Mouse (Mus musculus): ENCODE measurements around the gene Edn1. TPM values are rescaled to one million over a fixed set of nuclear protein-coding genes. Genes with fewer than 3 reads are reported as not detected.

Gene Edn1
- total RNA-seq, 4 experiments from 2014 or later, result 0.41 to 1.8 (median 1.3) TPM

DNA sequence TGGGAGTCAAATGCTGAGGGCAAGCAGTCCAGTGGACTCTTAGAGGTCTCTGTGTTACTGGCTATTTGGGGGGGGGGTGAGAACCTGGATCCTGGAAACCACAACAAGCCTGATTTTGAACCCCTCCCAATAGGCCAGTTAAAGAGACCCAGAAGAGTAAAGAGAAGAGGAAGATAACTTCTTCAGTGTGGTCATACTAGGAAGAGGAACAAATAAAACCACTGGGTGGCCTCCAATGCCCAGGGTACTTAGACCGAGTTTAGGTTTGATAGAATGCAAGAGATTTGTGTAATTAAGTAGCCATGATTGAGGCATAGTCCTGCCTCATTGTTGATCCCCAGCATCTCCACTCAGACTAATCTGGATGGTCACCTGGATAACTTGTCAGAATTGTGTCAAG is 14.4 kb downstream of the Edn1 start:
- DNase-seq (ENCODE audit: low spot score in 2 of 2), result no peak

DNA sequence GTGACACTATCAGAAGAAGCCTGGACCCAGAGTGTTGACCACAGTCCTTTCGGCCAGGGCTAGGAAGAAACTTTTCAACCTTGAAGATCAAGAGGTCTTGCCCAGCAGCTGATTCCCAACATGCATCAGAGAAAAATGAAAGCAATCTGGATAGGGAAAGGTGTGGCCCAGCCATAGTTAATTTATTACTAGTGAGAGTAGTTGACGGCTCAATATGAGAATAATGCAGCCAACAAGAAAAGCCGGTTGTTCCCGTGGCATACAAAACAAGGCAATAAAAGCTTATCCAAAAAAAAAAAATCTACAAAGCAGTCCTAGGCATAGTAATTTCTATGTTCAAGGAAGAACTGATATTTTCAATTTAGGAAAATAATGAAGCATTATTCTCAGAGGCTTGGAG is 16.5 kb downstream of the Edn1 start:
- no peak for DNase-seq (ENCODE audit: low spot score in 2 of 2)

DNA sequence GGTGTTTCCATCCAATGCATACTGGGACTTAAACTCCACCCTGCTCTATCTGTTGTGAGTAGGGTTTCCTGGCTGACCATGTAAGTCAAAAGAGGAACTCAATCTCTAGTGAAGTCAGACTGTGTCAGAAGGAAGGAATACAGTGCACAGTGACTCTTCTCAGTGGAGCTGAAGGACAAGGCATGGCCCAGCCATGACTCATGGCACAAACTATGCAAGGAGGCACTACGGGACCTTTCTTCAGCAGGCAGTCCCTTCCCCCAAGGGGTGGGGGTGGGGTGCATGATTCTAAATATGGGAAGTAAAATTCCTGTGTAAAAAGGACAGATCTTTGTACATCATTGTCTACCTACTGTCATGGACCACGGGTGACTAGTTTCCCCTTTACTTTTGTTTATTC is 27.3 kb downstream of the Edn1 start:
- DNase-seq (ENCODE audit: low spot score in 2 of 2), result no peak

DNA sequence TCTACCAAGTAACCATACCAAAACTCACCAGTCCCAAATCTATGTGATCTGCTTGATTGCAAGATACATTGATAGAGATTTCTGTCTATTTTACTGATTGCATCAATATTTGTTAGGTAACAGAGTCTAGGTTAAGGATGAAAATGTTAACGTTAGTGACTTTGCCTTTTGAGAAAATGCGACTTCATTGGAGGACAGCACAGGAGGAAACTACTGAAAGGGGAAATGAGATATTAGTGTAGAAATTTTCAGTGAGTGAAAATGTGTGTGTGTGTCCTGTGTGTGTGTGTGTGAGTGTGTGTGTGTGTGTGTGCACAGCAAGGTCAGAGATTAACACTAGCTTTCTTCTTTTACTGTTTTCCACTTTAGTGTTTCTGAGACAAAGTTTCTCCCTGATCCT is 29.8 kb downstream of the Edn1 start:
- no peak for DNase-seq (ENCODE audit: low spot score in 2 of 2)

DNA sequence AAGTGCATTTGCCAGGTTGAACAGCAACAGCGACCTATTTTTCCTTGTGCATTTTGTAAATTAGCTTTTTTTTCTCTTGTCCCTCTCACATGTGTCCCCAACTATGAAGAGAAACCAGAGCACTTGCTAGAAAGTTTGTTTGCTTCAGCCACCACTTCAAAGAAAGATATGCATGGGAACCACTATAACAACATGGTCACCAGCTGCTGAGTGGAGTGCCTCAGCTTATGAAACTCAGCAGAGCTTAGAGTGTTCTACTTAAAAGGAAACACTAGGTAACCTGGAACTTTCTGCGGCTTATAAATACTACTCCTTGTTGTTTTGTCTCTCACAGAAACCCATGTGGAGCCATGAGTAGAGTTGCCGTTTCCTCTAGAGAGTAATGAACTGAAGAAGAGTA is 33.7 kb downstream of the Edn1 start:
- DNase-seq (ENCODE audit: low spot score in 2 of 2), result no peak

DNA sequence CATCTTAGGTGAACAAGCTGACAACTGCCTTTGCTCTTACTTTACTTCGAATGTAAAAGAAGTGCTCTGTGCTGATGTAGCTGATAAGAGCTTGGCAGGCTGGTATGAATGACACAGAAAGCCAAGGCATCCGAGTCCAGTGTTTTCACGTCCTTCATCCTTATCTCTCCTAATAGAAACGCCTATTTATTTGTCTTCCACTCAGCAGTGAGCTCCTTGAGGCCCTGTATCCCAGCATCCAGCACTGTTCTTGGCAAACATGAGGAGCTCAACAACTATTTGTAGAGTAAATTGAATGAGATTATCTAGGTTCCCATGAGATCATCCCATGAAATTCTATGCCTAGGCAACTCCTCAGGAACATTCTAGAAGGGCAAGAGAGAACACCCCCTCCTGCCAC is 35.1 kb downstream of the Edn1 start:
- DNase-seq (ENCODE audit: low spot score in 2 of 2), result no peak

DNA sequence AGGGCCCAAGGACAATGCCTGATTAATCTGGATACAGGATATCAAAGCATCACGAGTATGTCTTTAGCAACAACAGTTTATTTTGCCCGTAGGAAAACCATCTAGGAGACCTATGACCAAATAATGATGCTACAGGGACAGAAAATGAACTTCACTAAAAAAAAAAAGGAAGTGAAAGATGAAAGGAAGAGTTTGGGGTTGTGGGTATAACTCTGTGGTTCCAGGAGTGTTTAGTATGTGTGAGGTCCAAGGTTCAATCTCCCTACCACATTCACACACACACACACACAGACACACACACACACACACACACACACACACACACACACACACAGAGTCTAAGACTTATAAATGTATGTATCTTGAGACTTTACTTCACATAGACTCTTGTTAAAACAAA is 35.8 kb downstream of the Edn1 start:
- DNase-seq (ENCODE audit: low spot score in 2 of 2), result no peak

DNA sequence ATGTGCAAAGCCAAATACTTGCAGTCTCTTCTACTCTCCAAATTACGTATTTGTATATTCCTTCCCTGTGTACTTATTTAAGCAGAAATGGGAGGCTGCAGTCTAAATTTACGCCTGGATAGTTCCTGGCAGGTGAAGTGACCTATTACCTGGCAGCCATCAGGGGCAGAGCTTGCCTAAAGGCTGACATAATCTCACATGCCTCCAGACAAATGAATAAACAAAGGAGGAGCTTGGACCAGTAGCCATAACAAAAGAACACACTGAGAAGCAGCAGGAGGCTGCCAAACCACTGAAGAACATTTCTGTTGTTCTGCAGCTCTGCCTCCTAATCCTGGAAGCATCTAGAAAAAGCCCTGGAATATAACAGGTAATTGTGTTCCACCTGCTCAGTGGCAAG is 38.2 kb downstream of the Edn1 start:
- no peak for DNase-seq (ENCODE audit: low spot score in 2 of 2)

DNA sequence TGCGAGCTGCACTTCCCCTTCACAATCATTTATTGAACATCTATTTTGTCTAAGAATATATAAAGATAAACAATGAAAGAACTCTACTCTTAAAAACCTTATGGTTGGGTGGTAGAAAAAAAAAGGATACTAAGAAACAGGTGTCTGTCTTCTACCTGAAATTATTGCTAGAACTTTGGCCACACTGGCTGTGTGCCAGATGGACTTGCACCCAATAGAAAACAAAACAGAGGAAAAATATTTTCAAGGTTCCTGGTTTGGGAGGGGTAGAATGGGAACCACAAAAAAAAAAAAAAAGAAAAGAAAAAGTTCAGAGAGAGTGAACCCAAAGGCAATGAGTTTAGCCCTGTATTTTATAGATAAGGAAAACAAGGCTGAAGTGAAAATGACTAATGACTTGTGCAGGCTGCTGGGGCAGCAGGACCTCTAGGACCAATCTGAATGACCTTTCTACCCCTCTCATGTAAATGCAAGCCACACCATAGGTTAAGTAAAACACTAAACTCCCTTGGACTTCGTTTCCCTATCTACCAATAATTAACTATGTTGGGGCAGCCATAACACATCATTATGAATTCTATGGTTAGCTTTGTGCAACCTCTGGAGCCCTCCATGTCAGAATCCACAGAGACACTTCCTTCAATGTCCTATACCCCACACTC is 40.7 kb downstream of the Edn1 start:
- no peak for DNase-seq (ENCODE audit: low spot score in 2 of 2)

DNA sequence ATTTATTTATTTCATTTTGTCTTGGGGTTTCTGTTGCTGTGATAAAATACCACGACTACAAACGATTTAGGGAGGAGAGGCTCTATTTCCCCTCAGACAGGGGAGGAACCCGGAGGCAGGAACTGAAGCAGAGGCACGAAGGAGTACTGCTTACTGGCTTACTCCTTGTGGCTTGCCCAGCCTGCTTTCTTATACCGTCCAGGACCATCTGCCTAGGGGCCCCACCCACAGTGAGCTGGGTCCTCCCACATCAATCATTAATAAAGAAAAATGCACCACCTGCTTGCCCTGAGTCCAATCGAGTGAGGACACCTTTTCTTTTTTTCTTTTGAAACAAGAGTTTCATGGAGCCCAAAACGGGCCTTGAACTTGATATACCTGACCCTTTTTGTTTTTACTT is 44.2 kb downstream of the Edn1 start:
- DNase-seq (ENCODE audit: low spot score in 2 of 2), result no peak

DNA sequence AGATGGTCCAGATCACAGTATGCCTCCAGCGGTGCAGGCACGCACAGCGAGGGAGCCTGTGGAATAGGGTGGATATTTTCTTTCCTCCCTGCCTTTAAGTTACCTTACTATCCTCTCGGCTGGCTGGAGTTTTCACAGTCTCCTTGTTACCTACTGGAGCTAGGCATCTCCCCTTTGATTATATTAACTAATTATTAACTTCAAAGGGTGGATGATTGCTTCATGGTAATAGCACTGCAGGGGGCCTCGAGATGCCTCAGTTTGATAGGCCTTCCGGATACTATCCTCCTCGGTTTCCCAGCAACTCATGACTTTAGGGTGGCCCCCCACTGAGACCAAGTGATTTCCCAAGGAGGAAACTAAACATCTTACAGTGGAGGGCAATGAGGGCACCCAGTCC is 45.1 kb downstream of the Edn1 start:
- DNase-seq (ENCODE audit: low spot score in 2 of 2), result no peak

DNA sequence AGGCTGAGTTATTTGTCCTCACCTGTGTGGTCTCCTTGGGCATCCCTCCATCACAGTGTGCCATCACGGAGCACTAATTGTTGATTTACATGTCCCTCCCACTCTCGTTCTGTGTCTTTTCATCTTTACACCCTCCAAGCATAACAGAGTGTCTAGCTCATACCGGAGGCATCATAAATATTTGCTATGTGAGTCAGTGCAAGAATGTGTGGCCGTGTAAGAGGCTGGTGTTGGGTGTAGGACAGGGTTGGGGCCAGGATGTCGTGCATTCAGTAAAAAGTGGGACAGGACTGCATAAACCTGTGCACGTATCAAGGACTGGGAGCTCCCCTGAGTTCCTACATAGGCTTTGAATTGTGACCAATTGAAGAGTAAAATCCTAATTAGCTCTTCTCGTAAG is 50.4 kb downstream of the Edn1 start:
- DNase-seq (ENCODE audit: low spot score in 2 of 2), result no peak

Other genes with a start within 250 kb of the Edn1 start
- gene Hivep1, start 249.5 kb upstream of the Edn1 start, total RNA-seq (2022), result 10 to 100 TPM in 3 of 4 experiments, 1 to 10 TPM in 1; 8.3 to 16.7 (median 12.6) TPM